Mouse (Mus musculus): Measurements from ENCODE around the gene Cptp. TPM values are rescaled to one million over a fixed set of nuclear protein-coding genes. Genes with fewer than 3 reads are reported as not detected.

Gene Cptp
- 10 to 100 TPM; 21.7 to 28.9 TPM for total RNA-seq (2021)
- long read RNA-seq, experiment 1, transcript Cptp-201 (3 exons, 2,662 nt) = major isoform, 17 of 26 reads
- long read RNA-seq, experiment 1, partial matches to known transcripts = 7 of 26 reads
- long read RNA-seq, experiment 1, other reads (novel, unspliced or antisense) = 2 of 26 reads
- long read RNA-seq, experiment 2, transcript Cptp-201 (3 exons, 2,662 nt) = major isoform, 7 of 14 reads
- long read RNA-seq, experiment 2, partial matches to known transcripts = 6 of 14 reads
- long read RNA-seq, experiment 2, other reads (novel, unspliced or antisense) = 1 of 14 reads

DNA sequence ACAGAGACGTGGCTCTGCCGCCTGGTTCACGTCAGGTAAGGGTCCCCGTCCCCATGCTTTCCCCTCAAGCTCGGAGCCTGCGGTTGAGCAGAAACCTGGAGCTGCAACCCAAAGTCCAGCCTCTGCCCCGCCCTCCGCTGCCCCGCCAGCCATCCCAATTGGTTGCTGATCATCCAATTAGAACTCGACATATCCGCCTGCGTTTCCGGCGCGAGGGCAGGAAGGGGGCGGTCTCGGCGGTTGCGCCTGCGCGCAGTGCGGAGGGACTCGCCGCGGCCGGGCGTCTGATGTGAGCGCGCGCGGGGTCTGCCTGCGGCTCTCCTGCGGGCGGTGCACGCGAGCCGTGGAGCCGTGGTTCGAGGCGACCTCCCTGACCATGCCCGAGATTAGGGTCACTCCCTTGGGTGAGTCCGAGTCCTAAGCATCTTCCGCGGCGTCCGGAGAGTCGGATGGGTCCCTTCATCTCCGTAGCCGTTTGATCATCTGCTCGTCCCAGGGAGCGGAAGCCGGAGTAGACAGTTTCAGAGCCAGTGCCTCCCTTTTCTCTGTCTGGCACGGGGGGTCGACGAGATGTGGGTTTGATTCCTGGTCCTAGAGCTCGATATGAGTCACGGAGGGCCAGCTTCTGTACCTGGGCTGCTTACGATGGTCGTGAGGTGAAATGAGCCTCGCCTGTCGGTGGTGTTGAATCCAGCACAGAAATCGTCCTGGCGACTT, at the start of gene Cptp, which contains the start of gene Ints11:
Gene Cptp (minus strand): TSS at position 124 of the 717 bp plus-strand sequence.
Gene Ints11 (plus strand): TSS at position 230 of the 717 bp plus-strand sequence.
- intact Hi-C loops (cut with DNase I) = loop anchor here (2.0 kb wide), 2 partner anchors 21 to 73 kb away; partner anchors contain the start of genes Acap3, Pusl1 and Ube2j2
- TF ChIP-seq CTCF (IDR thresholded peaks at IDR 0.05) = peak; percentile 25
- Histone ChIP-seq H3K4me3 (peak within 1 kb of the TSS; percentile 89), H3K27ac (peak within 1 kb of the TSS; percentile 86)
- peak; percentile 96 to 97 for DNase-seq (ENCODE audit: extremely low spot score in 1 of 2, low spot score in 2 of 2)

DNA sequence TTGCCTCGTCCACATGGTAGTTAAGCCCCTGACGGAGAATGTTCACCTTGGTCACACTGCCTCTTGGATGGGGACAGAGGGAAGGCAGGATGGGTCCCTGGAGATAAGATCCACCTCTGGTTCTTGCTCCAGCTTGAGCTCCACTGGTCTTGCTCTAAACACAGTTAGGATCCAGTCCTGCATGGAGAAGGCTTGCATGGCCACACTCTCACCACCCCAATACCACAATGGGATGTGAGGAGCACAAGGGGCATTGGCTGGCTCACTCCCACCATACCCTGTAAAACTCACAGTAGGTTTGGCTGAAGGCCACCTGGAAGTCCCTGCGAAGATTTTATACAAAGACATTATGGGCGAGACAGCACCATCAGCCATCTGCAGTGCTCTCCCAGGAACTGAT, 39.5 kb upstream of the Cptp start:
- Histone ChIP-seq H3K27ac (no peak overlapping the region), H3K4me3 (no peak overlapping the region)
- intact Hi-C loops (cut with DNase I) = no loop called here
- DNase-seq (ENCODE audit: extremely low spot score in 1 of 2, low spot score in 2 of 2) = peak in 1 of 2 experiments; percentile 9
- TF ChIP-seq CTCF (IDR thresholded peaks at IDR 0.05) = no peak

DNA sequence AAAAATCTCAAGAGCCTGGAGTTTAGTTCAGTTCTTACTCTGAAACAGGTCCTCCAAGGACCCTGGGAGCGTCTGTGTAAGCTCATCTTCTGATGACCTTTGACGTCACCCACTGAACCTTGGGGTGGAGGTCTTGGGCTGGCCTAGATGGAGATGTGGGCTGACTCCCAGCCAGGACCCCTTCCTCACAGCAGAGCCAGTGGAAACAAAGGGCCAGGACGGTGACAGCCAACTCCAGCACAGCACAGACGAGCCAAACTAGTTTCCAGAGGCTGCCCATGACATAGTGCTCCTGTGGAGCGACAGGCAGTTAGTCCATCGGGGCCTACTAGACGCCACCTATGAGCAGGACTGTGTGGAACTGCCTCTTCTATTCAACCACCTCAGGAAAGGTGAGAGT, 39.0 kb upstream of the Cptp start:
- H3K27ac ChIP-seq = no peak overlapping the region
- H3K4me3 ChIP-seq = no peak overlapping the region
- intact Hi-C loops (cut with DNase I) = no loop called here
- TF ChIP-seq CTCF (IDR thresholded peaks at IDR 0.05) = no peak
- no peak for DNase-seq (ENCODE audit: extremely low spot score in 1 of 2, low spot score in 2 of 2)

DNA sequence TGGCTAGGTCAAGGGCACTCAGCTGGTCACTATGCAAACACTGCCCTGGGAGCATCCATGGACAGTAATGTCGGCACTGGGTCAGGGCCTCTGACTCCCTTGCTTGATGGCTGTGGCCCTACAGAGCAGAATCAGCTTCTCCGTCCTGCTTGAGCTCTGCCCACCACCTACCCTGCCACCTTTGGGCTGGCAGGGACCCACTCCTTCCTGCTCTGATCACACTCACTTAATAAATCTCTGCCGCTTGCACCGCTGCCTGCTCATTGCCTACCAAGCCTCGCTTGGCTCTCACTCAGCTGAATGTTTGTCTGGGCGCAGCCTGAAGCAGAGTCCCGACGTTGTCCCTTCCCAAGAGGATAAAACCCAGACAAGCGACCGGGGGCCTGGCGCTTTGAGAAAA, 37.8 kb upstream of the Cptp start:
- TF ChIP-seq CTCF (IDR thresholded peaks at IDR 0.05) = no peak
- no peak overlapping the region for H3K27ac ChIP-seq
- intact Hi-C loops (cut with DNase I) = no loop called here
- peak in 1 of 2 experiments; percentile 9 for DNase-seq (ENCODE audit: extremely low spot score in 1 of 2, low spot score in 2 of 2)
- H3K4me3 ChIP-seq = no peak overlapping the region

DNA sequence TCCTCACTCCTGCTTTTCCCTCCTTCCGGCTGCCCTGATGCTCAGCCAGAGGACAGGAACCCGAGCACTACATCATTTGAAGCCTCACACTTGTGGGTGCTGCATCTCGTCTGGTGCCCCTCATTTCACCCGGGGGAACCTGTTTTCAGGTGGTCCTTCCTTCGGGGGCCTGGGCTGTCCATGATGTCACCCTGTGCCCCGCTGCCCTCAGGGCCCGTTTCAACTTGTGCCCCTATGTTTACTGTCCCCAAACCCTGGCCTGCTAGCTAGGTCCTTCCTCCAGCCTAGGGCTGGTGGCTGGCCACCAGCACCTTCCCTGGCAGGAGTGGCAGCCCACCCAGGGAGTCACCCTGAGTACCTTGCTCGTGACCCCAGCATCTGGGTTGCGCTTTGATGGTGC, 36.9 kb upstream of the Cptp start:
- DNase-seq (ENCODE audit: extremely low spot score in 1 of 2, low spot score in 2 of 2) = peak in 1 of 2 experiments; percentile 9
- TF ChIP-seq CTCF (IDR thresholded peaks at IDR 0.05) = no peak
- intact Hi-C loops (cut with DNase I) = no loop called here
- Histone ChIP-seq H3K27ac (no peak overlapping the region), H3K4me3 (no peak overlapping the region)

DNA sequence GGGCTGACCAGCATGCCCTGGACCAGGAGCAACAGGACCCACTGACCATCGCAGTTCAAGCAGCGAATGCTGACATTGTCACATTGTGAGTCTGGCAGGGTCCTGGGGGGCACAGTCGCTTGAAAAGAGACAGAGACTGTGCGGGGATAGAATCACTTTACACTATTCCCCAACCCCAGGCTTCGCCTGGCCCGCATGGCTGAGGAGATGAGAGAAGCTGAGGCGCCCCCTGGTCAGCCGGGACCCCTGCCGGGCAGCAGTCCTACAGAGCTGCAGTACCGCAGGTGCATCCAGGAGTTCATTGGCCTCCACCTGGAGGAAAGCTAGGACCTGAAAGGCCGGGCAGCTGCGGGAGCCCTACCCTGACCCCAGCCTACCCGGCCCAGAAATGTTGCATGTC, 36.4 kb upstream of the Cptp start:
- DNase-seq (ENCODE audit: extremely low spot score in 1 of 2, low spot score in 2 of 2) = peak in 1 of 2 experiments; percentile 8
- intact Hi-C loops (cut with DNase I) = no loop called here
- no peak for TF ChIP-seq CTCF (IDR thresholded peaks at IDR 0.05)
- H3K27ac ChIP-seq = no peak overlapping the region
- H3K4me3 ChIP-seq = no peak overlapping the region

DNA sequence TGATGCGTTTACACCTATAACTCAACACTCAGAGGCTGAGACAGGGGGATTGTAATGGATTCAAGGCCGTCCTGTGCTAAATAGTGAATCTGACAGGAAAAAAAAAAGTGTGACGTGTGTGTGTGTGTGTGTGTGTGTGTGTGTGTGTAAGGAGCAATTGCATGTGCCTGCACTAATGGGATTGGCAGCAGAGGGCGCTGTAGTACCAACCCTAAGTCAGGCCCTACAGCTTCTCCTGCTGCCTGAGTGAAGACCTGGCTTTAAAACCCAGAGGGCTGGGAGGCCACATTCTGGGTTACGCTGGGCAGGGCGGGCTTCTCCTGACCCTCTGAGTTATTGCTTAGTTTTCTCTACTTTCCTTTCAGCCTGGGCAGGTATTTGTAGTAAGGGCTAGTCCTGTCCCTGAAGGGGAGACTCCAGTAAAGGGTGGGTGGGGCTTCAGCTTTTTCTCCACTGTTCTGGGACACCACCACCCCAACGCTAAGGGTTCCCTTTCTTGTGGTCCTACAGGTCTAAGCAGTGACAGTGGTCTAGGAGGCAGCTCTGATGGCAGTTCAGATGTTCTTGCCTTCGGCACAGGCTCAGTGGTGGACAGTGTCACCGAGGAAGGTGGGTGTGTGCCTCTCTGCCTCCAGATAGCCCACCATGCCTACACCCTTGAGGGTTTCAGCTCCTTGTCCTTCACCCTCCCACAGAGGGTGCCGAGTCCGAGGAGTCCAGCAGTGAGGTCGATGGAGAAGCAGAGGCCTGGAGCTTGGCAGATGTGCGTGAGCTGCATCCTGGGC, 35.3 kb upstream of the Cptp start:
- peak; percentile 11 for TF ChIP-seq CTCF (IDR thresholded peaks at IDR 0.05)
- Histone ChIP-seq H3K4me3 (no peak overlapping the region), H3K27ac (no peak overlapping the region)
- intact Hi-C loops (cut with DNase I) = no loop called here
- peak; percentile 10 for DNase-seq (ENCODE audit: extremely low spot score in 1 of 2, low spot score in 2 of 2)

DNA sequence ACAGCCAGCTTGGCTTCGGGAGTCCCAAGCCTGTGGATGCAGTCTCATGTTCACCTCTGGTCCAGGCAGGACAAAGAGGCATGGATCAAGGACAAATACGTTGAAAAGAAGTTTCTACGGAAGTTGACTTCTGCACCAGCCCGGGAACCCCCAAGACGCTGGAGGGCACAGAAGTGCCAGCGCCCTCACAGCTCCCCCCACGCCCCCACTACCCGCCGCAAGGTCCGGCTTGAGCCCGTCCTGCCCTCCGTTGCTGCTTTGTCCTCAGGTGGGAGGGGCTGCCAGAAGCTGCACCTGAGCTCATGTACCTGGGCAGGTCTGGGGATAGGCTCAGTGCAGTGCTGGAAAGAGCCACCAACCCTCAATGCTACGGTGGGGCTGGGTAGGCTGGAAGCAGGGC, 34.0 kb upstream of the Cptp start:
- TF ChIP-seq CTCF (IDR thresholded peaks at IDR 0.05) = no peak
- H3K4me3 ChIP-seq = no peak overlapping the region
- no peak overlapping the region for H3K27ac ChIP-seq
- intact Hi-C loops (cut with DNase I) = no loop called here
- peak in 1 of 2 experiments; percentile 8 for DNase-seq (ENCODE audit: extremely low spot score in 1 of 2, low spot score in 2 of 2)

DNA sequence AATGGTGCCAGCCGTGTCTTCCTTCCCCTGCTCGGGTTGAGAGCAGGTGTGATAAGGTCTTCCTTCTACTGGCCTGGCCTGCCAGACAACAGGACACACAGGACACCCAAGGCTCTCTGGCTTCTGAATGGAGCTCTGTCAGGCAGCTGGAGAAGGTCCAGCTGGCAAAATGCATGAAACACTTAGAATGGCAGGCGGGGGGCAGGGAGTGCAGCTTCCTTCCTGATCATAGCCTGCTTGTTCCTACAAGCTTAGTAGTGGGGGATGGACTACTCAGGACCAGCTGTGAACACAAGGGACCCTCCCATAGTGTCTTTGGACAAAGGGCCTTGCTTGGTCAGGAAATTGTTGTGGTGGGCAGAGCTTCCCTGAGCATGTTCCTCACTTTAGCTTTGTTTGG, 32.0 kb upstream of the Cptp start:
- TF ChIP-seq CTCF (IDR thresholded peaks at IDR 0.05) = no peak
- H3K4me3 ChIP-seq = no peak overlapping the region
- DNase-seq (ENCODE audit: extremely low spot score in 1 of 2, low spot score in 2 of 2) = peak in 1 of 2 experiments; percentile 42
- intact Hi-C loops (cut with DNase I) = no loop called here
- H3K27ac ChIP-seq = no peak overlapping the region; the same call in 1 of the 2 replicates

DNA sequence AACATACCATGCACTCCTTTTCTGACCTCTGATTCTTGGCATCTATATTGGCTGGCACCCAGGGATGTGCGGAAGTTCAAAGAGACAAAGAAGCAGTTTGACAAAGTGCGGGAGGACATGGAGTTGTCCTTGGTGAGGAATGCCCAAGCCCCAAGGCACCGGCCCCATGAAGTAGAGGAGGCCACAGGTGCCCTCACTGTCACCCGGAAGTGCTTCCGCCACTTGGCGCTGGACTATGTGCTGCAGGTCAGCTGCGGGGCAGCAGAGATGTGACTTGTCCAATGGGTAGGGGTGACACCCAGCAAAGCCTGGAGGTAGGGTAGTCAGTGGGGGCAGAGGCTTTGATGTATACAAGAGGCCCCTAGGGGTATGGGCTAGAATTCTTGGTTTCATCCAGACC, 30.1 kb upstream of the Cptp start:
- Histone ChIP-seq H3K4me3 (no peak overlapping the region), H3K27ac (no peak overlapping the region)
- peak in 1 of 2 experiments; percentile 8 for DNase-seq (ENCODE audit: extremely low spot score in 1 of 2, low spot score in 2 of 2)
- TF ChIP-seq CTCF (IDR thresholded peaks at IDR 0.05) = no peak
- intact Hi-C loops (cut with DNase I) = no loop called here

DNA sequence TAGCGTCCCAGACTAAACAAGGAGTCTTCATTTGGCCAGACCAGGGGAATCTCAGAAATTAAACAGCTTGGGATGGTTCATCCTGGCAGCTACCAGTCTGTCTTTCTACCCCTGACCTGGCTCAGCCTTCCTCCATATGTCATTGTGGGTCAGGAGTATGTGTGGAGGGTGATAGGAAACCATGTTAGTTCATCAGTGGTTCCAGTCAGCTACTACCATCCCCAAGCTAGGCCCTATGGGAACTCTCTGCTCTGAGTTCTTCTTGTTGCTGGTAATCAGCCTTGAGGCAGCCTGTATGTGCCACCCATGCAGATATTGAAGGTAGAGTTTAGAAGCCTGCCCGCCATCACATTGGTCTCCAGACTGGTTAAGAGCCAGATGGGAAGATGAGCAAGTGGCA, 29.1 kb upstream of the Cptp start:
- TF ChIP-seq CTCF (IDR thresholded peaks at IDR 0.05) = no peak; the same call in 1 of the 2 replicates
- H3K4me3 ChIP-seq = no peak overlapping the region
- no peak overlapping the region for H3K27ac ChIP-seq
- DNase-seq (ENCODE audit: extremely low spot score in 1 of 2, low spot score in 2 of 2) = no peak
- intact Hi-C loops (cut with DNase I) = no loop called here

DNA sequence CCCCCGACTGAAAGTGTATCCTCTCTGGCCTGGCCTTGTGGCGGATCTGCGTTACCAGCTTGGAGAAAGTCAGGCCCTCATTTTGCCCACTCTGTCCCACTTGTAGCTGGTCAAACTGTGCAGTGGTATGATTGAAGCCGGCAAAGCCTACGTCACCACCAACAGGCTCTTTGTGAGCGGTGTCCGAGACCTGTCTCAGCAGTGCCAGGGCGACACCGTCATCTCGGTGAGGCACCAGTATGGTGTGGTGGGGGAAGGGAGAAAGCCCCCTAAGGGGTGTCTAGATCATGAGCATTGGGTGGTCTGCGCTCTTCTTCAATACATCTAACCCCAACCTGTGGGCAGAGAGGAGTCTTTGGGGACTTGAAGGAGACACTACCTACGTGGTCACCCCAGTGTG, 27.2 kb upstream of the Cptp start:
- intact Hi-C loops (cut with DNase I) = no loop called here
- Histone ChIP-seq H3K27ac (no peak overlapping the region), H3K4me3 (no peak overlapping the region)
- no peak for TF ChIP-seq CTCF (IDR thresholded peaks at IDR 0.05)
- DNase-seq (ENCODE audit: extremely low spot score in 1 of 2, low spot score in 2 of 2) = peak in 1 of 2 experiments; percentile 7
